Mouse (Mus musculus) embryonic fibroblast, embryonic 13.5 days (primary cell): ENCODE results near the gene Rgs13.

Experiments used
- CTCF ChIP-seq: IDR thresholded peaks from 2 replicates; pipeline ENCODE4 v1.5.1; 2011; ENCODE audit warnings: mild to moderate bottlenecking, control low read depth, low read length, moderate library complexity, borderline replicate concordance; ENCODE audit not compliant: insufficient read depth
- POLR2A ChIP-seq: IDR thresholded peaks from 2 replicates; pipeline ENCODE4 v1.6.1; 2011; ENCODE audit warnings: low read depth, mild to moderate bottlenecking, control low read depth, low read length, moderate library complexity

GRCm38 (mm10) chr1:144166275-144166674 is 10.9 kb downstream of the Rgs13 start:
- TF ChIP-seq CTCF, result no peak
- no peak for TF ChIP-seq POLR2A
